Mouse (Mus musculus): ENCODE results near the gene B4galnt3.

DNA sequence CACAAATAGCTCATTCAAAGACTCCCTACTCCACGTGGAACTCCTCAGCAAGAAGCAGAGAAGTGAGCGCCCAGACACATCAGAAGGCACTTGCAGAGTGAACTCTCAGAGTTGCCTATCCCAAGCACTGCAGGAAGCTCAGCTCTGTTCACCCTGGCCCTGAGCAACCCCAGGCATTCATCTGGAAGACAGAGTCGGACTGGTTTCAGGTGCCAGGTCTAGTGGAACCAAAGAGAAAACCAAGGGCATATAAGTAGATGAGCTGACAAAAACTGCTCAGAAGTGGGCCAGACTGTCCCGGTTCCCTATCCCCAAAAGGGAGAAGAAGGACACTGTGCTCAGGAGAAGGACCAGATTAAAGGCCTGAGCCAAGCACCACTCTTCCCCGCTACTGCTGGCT, 44.5 kb downstream of the B4galnt3 start:
- no peak for TF ChIP-seq POLR2A (IDR thresholded peaks at IDR 0.05; ENCODE audit: low read depth, low read length)
- TF ChIP-seq CTCF (IDR thresholded peaks at IDR 0.05; ENCODE audit: borderline replicate concordance, insufficient read depth, low read length) = no peak
